Mouse (Mus musculus) CH12.LX (cell line): ENCODE data around the gene Adam11. TPM values are rescaled to one million over a fixed set of nuclear protein-coding genes. Genes with fewer than 3 reads are reported as not detected.

ENCODE experiments used
- DNase-seq: peaks from one replicate; pipeline ENCODE4 v3.0.0-alpha.2; 2013; ENCODE audit errors: extremely low read depth
- H3K27ac ChIP-seq: 2 replicates; pipeline ENCODE4 v1.5.1; 2012; ENCODE audit warnings: low read depth, mild to moderate bottlenecking, control low read depth, moderate library complexity; ENCODE audit not compliant: insufficient read depth
- H3K27me3 ChIP-seq: replicated peaks from 2 replicates; pipeline ENCODE3; 2012; ENCODE audit warnings: inconsistent platforms
- H3K36me3 ChIP-seq, 2 experiments: replicated peaks in 1 of 2; 2 replicates each; pipeline versions ENCODE3 to v1.6.1; 2012; ENCODE audit warnings: inconsistent platforms in 1 of 2, low read length in 1 of 2, mild to moderate bottlenecking in 1 of 2, mixed read lengths in 1 of 2, moderate library complexity in 1 of 2; ENCODE audit not compliant: control insufficient read depth in 1 of 2, insufficient read depth in 1 of 2
- H3K4me1 ChIP-seq, 2 experiments: 2 replicates each; pipeline ENCODE4 v1.6.1; 2012; ENCODE audit warnings: inconsistent platforms in 1 of 2, moderate library complexity in 1 of 2; ENCODE audit not compliant: insufficient read depth in 2 of 2, control insufficient read depth in 1 of 2
- H3K4me2 ChIP-seq: 2 replicates; pipeline ENCODE4 v1.6.1; 2012; ENCODE audit warnings: low read depth, mild to moderate bottlenecking, control low read depth; ENCODE audit not compliant: poor library complexity, insufficient read depth, severe bottlenecking
- H3K4me3 ChIP-seq, 3 experiments: fragments of 150-350 bp in 1 of 3; sonication (generic) in 1 of 3; replicated peaks in 1 of 3; 2 replicates each; pipeline versions ENCODE3 to v1.5.1; 2011 to 2012; ENCODE audit warnings: low read depth in 2 of 3, low read length in 2 of 3, mild to moderate bottlenecking in 2 of 3, moderate library complexity in 2 of 3, control low read depth in 1 of 3, improper control_type of control experiment in 1 of 3, inconsistent platforms in 1 of 3, mixed read lengths in 1 of 3; ENCODE audit not compliant: poor library complexity in 1 of 3
- H3K79me2 ChIP-seq: replicated peaks from 2 replicates; pipeline ENCODE4 v1.6.1; 2012; ENCODE audit warnings: mild to moderate bottlenecking, moderate library complexity; ENCODE audit not compliant: control insufficient read depth, poor library complexity, insufficient read depth, severe bottlenecking; ENCODE audit errors: extremely low read depth
- H3K9ac ChIP-seq: 2 replicates; pipeline ENCODE4 v1.6.1; 2012; ENCODE audit warnings: low read depth, mild to moderate bottlenecking, control low read depth, moderate library complexity; ENCODE audit not compliant: insufficient read depth
- H3K9me3 ChIP-seq: replicated peaks from 2 replicates; pipeline ENCODE3; 2012; ENCODE audit warnings: low read length, inconsistent platforms, mixed read lengths
- E2F4 ChIP-seq: IDR thresholded peaks from 2 replicates; pipeline ENCODE4 v1.6.1; 2011; ENCODE audit warnings: low read depth, low read length, improper control_type of control experiment; ENCODE audit not compliant: insufficient replicate concordance
- HCFC1 ChIP-seq: IDR thresholded peaks from 2 replicates; pipeline ENCODE4 v1.6.1; 2012; ENCODE audit warnings: low read depth, mild to moderate bottlenecking, inconsistent platforms, low read length, improper control_type of control experiment
- IRF4 ChIP-seq: IDR thresholded peaks from 2 replicates; pipeline ENCODE4 v1.6.1; 2014; ENCODE audit warnings: low read depth, mild to moderate bottlenecking, inconsistent platforms, low read length, improper control_type of control experiment
- JUND ChIP-seq: conservative IDR thresholded peaks from 2 replicates; pipeline ENCODE4 v1.6.1; 2011; ENCODE audit warnings: low read depth, low read length, improper control_type of control experiment
- KAT2A ChIP-seq: IDR thresholded peaks from 2 replicates; pipeline ENCODE4 v1.6.1; 2012; ENCODE audit warnings: low read length, improper control_type of control experiment, inconsistent platforms; ENCODE audit not compliant: insufficient replicate concordance
- MAFK ChIP-seq: IDR thresholded peaks from 2 replicates; pipeline ENCODE4 v1.6.1; 2011; ENCODE audit warnings: low read length, improper control_type of control experiment; ENCODE audit not compliant: insufficient replicate concordance
- MAZ ChIP-seq: IDR thresholded peaks from 2 replicates; pipeline ENCODE4 v1.6.1; 2012; ENCODE audit warnings: low read depth, mild to moderate bottlenecking, inconsistent platforms, low read length, improper control_type of control experiment, moderate library complexity
- MEF2A ChIP-seq: IDR thresholded peaks from 2 replicates; pipeline ENCODE4 v1.6.1; 2014; ENCODE audit warnings: low read depth, mild to moderate bottlenecking, inconsistent platforms, low read length, improper control_type of control experiment, borderline replicate concordance
- MYC ChIP-seq: IDR thresholded peaks from 2 replicates; pipeline ENCODE4 v1.6.1; 2011; ENCODE audit warnings: low read depth, mild to moderate bottlenecking, improper control_type of control experiment, low read length
- PAX5 ChIP-seq: IDR thresholded peaks from 2 replicates; pipeline ENCODE4 v1.6.1; 2012; ENCODE audit warnings: low read length, inconsistent platforms, mixed read lengths
- POLR2AphosphoS2 ChIP-seq: IDR thresholded peaks from 2 replicates; pipeline ENCODE4 v1.6.1; 2011; ENCODE audit warnings: low read depth, low read length, improper control_type of control experiment
- RAD21 ChIP-seq: IDR thresholded peaks from 2 replicates; pipeline ENCODE4 v1.6.1; 2011; ENCODE audit warnings: low read depth, mild to moderate bottlenecking, low read length, improper control_type of control experiment, moderate library complexity
- TCF12 ChIP-seq: IDR thresholded peaks from 2 replicates; pipeline ENCODE4 v1.6.1; 2014; ENCODE audit warnings: low read depth, mild to moderate bottlenecking, inconsistent platforms, low read length, improper control_type of control experiment
- USF1 ChIP-seq: IDR thresholded peaks from 2 replicates; pipeline ENCODE4 v1.6.1; 2014; ENCODE audit warnings: low read depth, mild to moderate bottlenecking, inconsistent platforms, low read length, improper control_type of control experiment
- USF2 ChIP-seq: conservative IDR thresholded peaks from 2 replicates; pipeline ENCODE4 v1.6.1; 2011; ENCODE audit warnings: low read depth, low read length, improper control_type of control experiment
- ZKSCAN1 ChIP-seq: IDR thresholded peaks from 2 replicates; pipeline ENCODE4 v1.6.1; 2012; ENCODE audit warnings: low read depth, inconsistent platforms, low read length, improper control_type of control experiment, borderline replicate concordance
- ZMIZ1 ChIP-seq: IDR thresholded peaks from 2 replicates; pipeline ENCODE4 v1.6.1; 2012; ENCODE audit warnings: low read depth, mild to moderate bottlenecking, inconsistent platforms, low read length, improper control_type of control experiment
- ZNF384 ChIP-seq: IDR thresholded peaks from 2 replicates; pipeline ENCODE4 v1.6.1; 2012; ENCODE audit warnings: low read depth, low read length, improper control_type of control experiment, inconsistent platforms
- dilution Hi-C: fragments of 300-500 bp; cut with MboI; formaldehyde crosslinking; loops from 2 replicates; pipeline ENCODE4 v1.14.3; 2020; ENCODE audit warnings: low sequenced_read_pairs; ENCODE audit not compliant: extremely low pct_unique_long_range_greater_than_20kb, extremely low pct_ligation_motif_present
- in situ Hi-C: fragments of 300-500 bp; cut with MboI; formaldehyde crosslinking; loops from 3 replicates; pipeline ENCODE4 v1.14.3; 2019; ENCODE audit warnings: low sequenced_read_pairs, low pct_ligation_motif_present, low pct_unique_long_range_greater_than_20kb, mixed read lengths
- polyA plus RNA-seq: library from polyadenylated mRNA; unstranded; fragments of >175 nt; gene quantifications from 2 replicates; pipeline ENCODE4 v1.2.1, GENCODE M21; 2012; ENCODE audit warnings: low read depth; ENCODE audit not compliant: insufficient read length
- total RNA-seq, 2 experiments: library from RNA; depleted of rRNA; stranded (reverse); fragments of 300-350 nt in 1 of 2; fragments of >200 nt in 1 of 2; gene quantifications; 2 replicates each; pipeline ENCODE4 v1.2.3; 2012 to 2014

Gene Adam11
- total and polyA plus RNA-seq, 3 experiments, result not detected

DNA sequence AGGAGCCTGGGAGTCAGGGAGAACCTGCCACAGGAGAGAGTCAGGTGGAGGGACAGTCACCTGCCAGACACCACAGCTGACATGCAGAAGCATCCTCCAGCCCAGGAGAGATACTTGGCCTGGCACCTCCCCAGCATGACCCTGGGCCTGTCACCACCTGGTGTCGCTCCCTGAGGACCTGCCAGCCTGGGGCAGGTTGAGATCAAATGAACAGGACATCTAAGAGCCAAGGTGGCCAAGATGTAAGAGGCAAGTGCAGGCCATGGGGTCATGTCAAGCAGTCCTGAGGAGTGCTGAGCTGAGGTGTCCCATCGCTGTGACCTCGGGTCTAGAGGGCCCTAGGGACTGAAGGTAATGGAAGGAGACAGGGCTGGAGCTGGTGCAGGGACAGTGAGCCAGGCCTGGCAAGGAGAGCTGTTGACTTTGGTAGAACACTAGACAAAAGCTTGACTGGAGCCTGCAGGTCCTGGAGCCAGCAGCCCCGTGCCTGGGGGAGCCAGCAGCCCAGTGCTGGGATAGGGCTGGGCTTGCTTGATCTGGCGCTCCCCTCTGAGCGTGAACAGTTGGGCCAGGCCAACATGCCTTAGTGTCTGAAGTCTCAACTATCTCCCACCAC, 5.9 kb downstream of the Adam11 start:
- H3K27me3 ChIP-seq, result peaks cover 85% of the 10 kb centered on the region

DNA sequence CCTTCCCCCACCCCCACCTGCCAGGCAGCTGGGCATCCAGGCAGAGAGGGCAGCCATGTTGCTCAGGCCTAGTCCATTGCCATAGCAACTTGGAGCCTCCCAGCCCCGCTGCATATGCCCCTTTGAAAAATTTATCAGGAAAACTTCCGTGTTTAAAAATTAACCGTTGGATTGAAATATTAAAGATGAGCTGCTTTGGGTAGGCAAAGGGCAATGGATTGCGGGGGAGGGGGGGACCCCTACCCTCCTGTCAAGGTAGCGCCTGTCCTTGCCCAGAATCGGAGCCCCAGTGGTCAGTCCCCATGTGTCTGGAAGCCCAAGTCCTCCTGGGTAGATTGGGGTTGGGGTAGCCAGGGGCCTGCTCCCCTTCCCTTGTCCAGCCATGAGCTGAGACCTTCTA, 7.9 kb downstream of the Adam11 start:
- in situ Hi-C loops (no loop called here), dilution Hi-C loops (no loop called here)
- Histone ChIP-seq H3K4me1 (peaks cover 0 to 9% of the 10 kb centered on the region in 2 experiments; a peak in 3 of 4 replicates), H3K36me3 (no peaks in the 10 kb centered on the region), H3K9me3 (no peaks in the 10 kb centered on the region), H3K79me2 (no peaks in the 10 kb centered on the region), H3K27me3 (peaks cover 82% of the 10 kb centered on the region), H3K4me3 (no peak overlapping the region), H3K4me2 (no peak overlapping the region), H3K27ac (no peak overlapping the region), H3K9ac (no peak overlapping the region)
- no peak for TF ChIP-seq ZMIZ1
- no peak for TF ChIP-seq MAFK
- no peak for TF ChIP-seq ZKSCAN1
- TF ChIP-seq MEF2A, result no peak
- no peak for TF ChIP-seq IRF4
- TF ChIP-seq PAX5, result no peak
- TF ChIP-seq ZNF384, result no peak
- no peak for TF ChIP-seq POLR2AphosphoS2
- TF ChIP-seq USF2, result no peak
- no peak for TF ChIP-seq TCF12
- TF ChIP-seq RAD21, result no peak
- TF ChIP-seq JUND, result no peak
- no peak for TF ChIP-seq HCFC1
- TF ChIP-seq MYC, result no peak
- DNase-seq, result no peak

More for the DNA sequence above, 5.9 kb downstream of the Adam11 start:
- peaks cover 0 to 11% of the 10 kb centered on the region in 2 experiments; a peak in 3 of 4 replicates for H3K4me1 ChIP-seq
- H3K4me3 ChIP-seq, result no peak overlapping the region
- no peaks in the 10 kb centered on the region for H3K36me3 ChIP-seq
- dilution Hi-C loops (no loop called here), in situ Hi-C loops (no loop called here)
- no peaks in the 10 kb centered on the region for H3K9me3 ChIP-seq
- H3K79me2 ChIP-seq, result no peaks in the 10 kb centered on the region
- H3K27ac ChIP-seq, result no peak overlapping the region
- DNase-seq, result no peak
- no peak for TF ChIP-seq KAT2A
- TF ChIP-seq PAX5, result no peak
- no peak for TF ChIP-seq ZKSCAN1
- no peak for TF ChIP-seq MYC
- TF ChIP-seq USF1, result no peak
- TF ChIP-seq MAZ, result no peak
- no peak for TF ChIP-seq ZNF384
- no peak for TF ChIP-seq E2F4
- no peak for TF ChIP-seq JUND
- no peak for TF ChIP-seq USF2
- H3K4me2 ChIP-seq, result no peak overlapping the region
- no peak overlapping the region for H3K9ac ChIP-seq
